Mouse (Mus musculus) T-cell, adult 2 months (primary cell): ENCODE results near the gene Cd68.

Source experiments
- DNase-seq: peaks from one replicate; pipeline ENCODE4 v3.0.0; 2022; ENCODE audit warnings: low spot score

Gene Cd68

GRCm38 (mm10) chr11:69695046-69695360 is 29.1 kb upstream of the Cd68 start:
- no peak for DNase-seq

GRCm38 (mm10) chr11:69693421-69693965 is 27.5 kb upstream of the Cd68 start:
- no peak for DNase-seq

GRCm38 (mm10) chr11:69692863-69693262 is 26.9 kb upstream of the Cd68 start:
- no peak for DNase-seq

GRCm38 (mm10) chr11:69692196-69692811 is 26.4 kb upstream of the Cd68 start:
- DNase-seq: no peak

GRCm38 (mm10) chr11:69689891-69690290 is 23.9 kb upstream of the Cd68 start:
- DNase-seq: no peak

- no peak for DNase-seq
Measured at GRCm38 (mm10) chr11:69687061-69687460, 21.1 kb upstream of the Cd68 start.

GRCm38 (mm10) chr11:69686377-69686776 is 20.4 kb upstream of the Cd68 start:
- DNase-seq: no peak

GRCm38 (mm10) chr11:69685526-69686148 is 19.7 kb upstream of the Cd68 start, which contains the start of gene Tnfsf13:
TSS of gene Tnfsf13 (minus strand) at chr11:69685784.
- no peak for DNase-seq

- no peak for DNase-seq
Measured at GRCm38 (mm10) chr11:69684936-69685335, 19.0 kb upstream of the Cd68 start.

GRCm38 (mm10) chr11:69684128-69684745 is 18.3 kb upstream of the Cd68 start:
- DNase-seq: no peak

GRCm38 (mm10) chr11:69683576-69683975 is 17.6 kb upstream of the Cd68 start:
- DNase-seq: no peak

GRCm38 (mm10) chr11:69682840-69683533 is 17.0 kb upstream of the Cd68 start:
- DNase-seq: peak; percentile 82

GRCm38 (mm10) chr11:69682209-69682839 is 16.4 kb upstream of the Cd68 start:
- no peak for DNase-seq

GRCm38 (mm10) chr11:69681314-69682208 is 15.6 kb upstream of the Cd68 start, which contains the start of gene Senp3:
TSS of gene Senp3 (minus strand) at chr11:69682084.
- peak; percentile 98 for DNase-seq

- DNase-seq: no peak
Measured at GRCm38 (mm10) chr11:69680136-69680855, 14.3 kb upstream of the Cd68 start.

GRCm38 (mm10) chr11:69679144-69679543 is 13.2 kb upstream of the Cd68 start:
- no peak for DNase-seq

- DNase-seq: peak; percentile 100
Measured at GRCm38 (mm10) chr11:69672211-69672706, 6.3 kb upstream of the Cd68 start, which contains the start of gene Eif4a1. TSS of gene Eif4a1 (minus strand) at chr11:69672423.

GRCm38 (mm10) chr11:69671726-69672124 is 5.8 kb upstream of the Cd68 start:
- no peak for DNase-seq

GRCm38 (mm10) chr11:69670786-69671725 is 5.1 kb upstream of the Cd68 start:
- DNase-seq: peak; percentile 98
